Mouse (Mus musculus) thymus, postnatal 10 days (tissue): ENCODE results near the gene Kbtbd12.

Experiments
- DNase-seq, 2 experiments: peaks; one replicate each; pipeline ENCODE4 v3.0.0; 2021; ENCODE audit warnings: low spot score in 2 of 2

Kbtbd12 gene

GRCm38 (mm10) chr6:88626912-88627311, 10.8 kb downstream of the Kbtbd12 start:
- no peak for DNase-seq

- DNase-seq = no peak
Measured at GRCm38 (mm10) chr6:88626462-88626861, 11.3 kb downstream of the Kbtbd12 start.

- DNase-seq = no peak
Measured at GRCm38 (mm10) chr6:88621816-88622481, 15.8 kb downstream of the Kbtbd12 start.

GRCm38 (mm10) chr6:88619542-88619941, 18.2 kb downstream of the Kbtbd12 start:
- no peak for DNase-seq

GRCm38 (mm10) chr6:88615352-88615751, 22.4 kb downstream of the Kbtbd12 start:
- no peak for DNase-seq

GRCm38 (mm10) chr6:88606417-88606816, 31.3 kb downstream of the Kbtbd12 start:
- DNase-seq = no peak

GRCm38 (mm10) chr6:88605715-88606114, 32.0 kb downstream of the Kbtbd12 start:
- no peak for DNase-seq

GRCm38 (mm10) chr6:88605235-88605634, 32.5 kb downstream of the Kbtbd12 start:
- DNase-seq = no peak

- no peak for DNase-seq
Measured at GRCm38 (mm10) chr6:88596108-88596507, 41.6 kb downstream of the Kbtbd12 start.

- no peak for DNase-seq
Measured at GRCm38 (mm10) chr6:88592367-88592766, 45.4 kb downstream of the Kbtbd12 start.

GRCm38 (mm10) chr6:88590231-88590630, 47.5 kb downstream of the Kbtbd12 start:
- no peak for DNase-seq

GRCm38 (mm10) chr6:88589517-88589916, 48.2 kb downstream of the Kbtbd12 start:
- DNase-seq = no peak

GRCm38 (mm10) chr6:88588581-88589256, 49.0 kb downstream of the Kbtbd12 start:
- no peak for DNase-seq

- DNase-seq = no peak
Measured at GRCm38 (mm10) chr6:88587091-88587490, 50.7 kb downstream of the Kbtbd12 start.

GRCm38 (mm10) chr6:88583950-88584349, 53.8 kb downstream of the Kbtbd12 start:
- no peak for DNase-seq

GRCm38 (mm10) chr6:88576495-88576894, 61.3 kb downstream of the Kbtbd12 start:
- no peak for DNase-seq

GRCm38 (mm10) chr6:88566676-88567075, 71.1 kb downstream of the Kbtbd12 start:
- DNase-seq = no peak

- DNase-seq = no peak
Measured at GRCm38 (mm10) chr6:88565033-88565432, 72.7 kb downstream of the Kbtbd12 start.

- DNase-seq = no peak
Measured at GRCm38 (mm10) chr6:88560156-88560555, 77.6 kb downstream of the Kbtbd12 start.

- no peak for DNase-seq
Measured at GRCm38 (mm10) chr6:88559688-88560087, 78.1 kb downstream of the Kbtbd12 start.

- no peak for DNase-seq
Measured at GRCm38 (mm10) chr6:88558076-88558475, 79.7 kb downstream of the Kbtbd12 start.

GRCm38 (mm10) chr6:88557548-88557947, 80.2 kb downstream of the Kbtbd12 start:
- no peak for DNase-seq

GRCm38 (mm10) chr6:88549916-88550315, 87.8 kb downstream of the Kbtbd12 start:
- DNase-seq = no peak
